Mouse (Mus musculus): ENCODE results near the gene Nudc. TPM values are rescaled to one million over a fixed set of nuclear protein-coding genes. Genes with fewer than 3 reads are reported as not detected.
"Not testable (repeated sequence)": the region's sequence is repeated elsewhere in the genome, so short reads cannot be mapped to it uniquely, and the experiment has no call there.

Gene Nudc
- polyA plus RNA-seq, 1 experiment: 84.2 TPM

GRCm38 (mm10) chr4:133536652-133537051, 9.1 kb downstream of the Nudc start:
- H3K4me1 ChIP-seq (ENCODE audit: control insufficient read depth, insufficient read depth, low read length): no peaks in the 10 kb centered on the region
- no peak overlapping the region for H3K4me3 ChIP-seq (ENCODE audit: insufficient read depth, low read length)
- no peak overlapping the region for H3K27ac ChIP-seq (ENCODE audit: insufficient read depth, low read length)
- TF ChIP-seq POLR2A (IDR thresholded peaks at IDR 0.05; ENCODE audit: low read depth, low read length): no peak
- no peak for TF ChIP-seq CTCF (IDR thresholded peaks at IDR 0.05; ENCODE audit: borderline replicate concordance, insufficient read depth, low read length)

GRCm38 (mm10) chr4:133536081-133536480, 9.7 kb downstream of the Nudc start:
- H3K4me3 ChIP-seq (ENCODE audit: insufficient read depth, low read length): no peak overlapping the region
- H3K4me1 ChIP-seq (ENCODE audit: control insufficient read depth, insufficient read depth, low read length): no peaks in the 10 kb centered on the region
- no peak for TF ChIP-seq POLR2A (IDR thresholded peaks at IDR 0.05; ENCODE audit: low read depth, low read length)
- TF ChIP-seq CTCF (IDR thresholded peaks at IDR 0.05; ENCODE audit: borderline replicate concordance, insufficient read depth, low read length): no peak
- H3K27ac ChIP-seq (ENCODE audit: insufficient read depth, low read length): no peak overlapping the region

DNA sequence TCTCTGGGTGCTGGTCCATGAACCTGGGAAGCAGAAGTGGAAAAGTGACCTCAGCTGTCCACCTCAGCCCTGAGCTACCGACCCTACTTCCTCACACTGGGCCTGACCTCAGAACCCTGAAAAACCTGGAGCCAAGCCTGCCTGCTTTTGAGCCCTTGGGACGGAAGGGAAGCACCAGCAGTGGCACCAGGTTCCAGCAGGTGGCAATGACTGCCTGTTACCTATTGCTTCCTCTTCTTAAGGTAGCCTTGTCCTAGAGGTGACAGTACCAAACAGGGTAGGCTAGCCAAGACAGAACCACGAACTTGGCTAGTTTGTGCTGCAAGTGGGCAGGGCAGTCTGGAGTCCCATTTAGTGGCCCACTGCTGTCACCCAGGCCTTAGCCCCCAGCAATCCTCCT, 13.0 kb downstream of the Nudc start:
- Histone ChIP-seq H3K4me3 (ENCODE audit: insufficient read depth, low read length) (no peak overlapping the region), H3K4me1 (ENCODE audit: control insufficient read depth, insufficient read depth, low read length) (no peaks in the 10 kb centered on the region), H3K27ac (ENCODE audit: insufficient read depth, low read length) (no peak overlapping the region)
- TF ChIP-seq CTCF (IDR thresholded peaks at IDR 0.05; ENCODE audit: borderline replicate concordance, insufficient read depth, low read length) (no peak), POLR2A (IDR thresholded peaks at IDR 0.05; ENCODE audit: low read depth, low read length) (no peak)

- H3K27ac ChIP-seq (ENCODE audit: insufficient read depth, low read length): no peak overlapping the region
- no peak overlapping the region for H3K4me3 ChIP-seq (ENCODE audit: insufficient read depth, low read length)
- no peak for TF ChIP-seq CTCF (IDR thresholded peaks at IDR 0.05; ENCODE audit: borderline replicate concordance, insufficient read depth, low read length)
- no peak for TF ChIP-seq POLR2A (IDR thresholded peaks at IDR 0.05; ENCODE audit: low read depth, low read length)
- H3K4me1 ChIP-seq (ENCODE audit: control insufficient read depth, insufficient read depth, low read length): no peaks in the 10 kb centered on the region
These were observed 18.0 kb downstream of the Nudc start for GRCm38 (mm10) chr4:133527788-133528187.

DNA sequence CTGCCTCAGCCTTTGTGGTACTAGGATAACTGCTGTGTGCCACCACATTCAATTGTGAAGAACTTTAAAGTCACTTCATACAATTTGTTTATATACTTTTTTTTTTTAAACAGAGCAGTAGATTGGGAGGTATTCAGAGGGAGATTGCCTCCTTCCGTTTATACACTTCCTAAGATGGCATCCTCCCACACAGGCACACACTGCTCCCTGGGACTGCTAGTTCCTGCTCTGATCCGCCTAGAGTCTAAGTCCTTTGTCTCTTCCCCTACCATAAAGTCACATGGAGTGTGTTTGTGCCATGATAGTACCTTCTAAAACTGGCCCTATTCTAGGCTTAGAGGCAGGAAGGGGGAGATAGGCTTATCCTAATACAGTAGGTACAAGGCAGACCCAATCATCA, 24.3 kb downstream of the Nudc start:
- TF ChIP-seq POLR2A (IDR thresholded peaks at IDR 0.05; ENCODE audit: low read depth, low read length): no peak
- TF ChIP-seq CTCF (IDR thresholded peaks at IDR 0.05; ENCODE audit: borderline replicate concordance, insufficient read depth, low read length): no peak
- Histone ChIP-seq H3K4me3 (ENCODE audit: insufficient read depth, low read length) (no peak overlapping the region), H3K4me1 (ENCODE audit: control insufficient read depth, insufficient read depth, low read length) (no peaks in the 10 kb centered on the region), H3K27ac (ENCODE audit: insufficient read depth, low read length) (no peak overlapping the region)

DNA sequence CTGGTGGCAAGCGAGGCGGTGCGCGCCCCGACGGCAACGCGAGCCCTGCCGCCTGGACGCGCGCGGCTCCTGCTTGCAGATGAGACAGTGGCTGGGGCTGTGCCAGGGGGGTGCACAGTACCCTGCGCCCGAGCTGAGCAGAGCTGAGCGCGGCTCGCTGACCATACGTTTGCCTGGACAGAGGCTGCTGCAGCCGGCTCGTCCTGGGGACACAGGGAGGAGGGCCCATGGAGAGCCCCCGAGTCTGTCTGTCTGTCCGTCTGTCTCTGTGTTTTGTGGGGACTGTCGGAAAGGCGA, 26.5 kb downstream of the Nudc start:
- H3K4me3 ChIP-seq (ENCODE audit: insufficient read depth, low read length): no peak overlapping the region
- TF ChIP-seq CTCF (IDR thresholded peaks at IDR 0.05; ENCODE audit: borderline replicate concordance, insufficient read depth, low read length): no peak
- no peak for TF ChIP-seq POLR2A (IDR thresholded peaks at IDR 0.05; ENCODE audit: low read depth, low read length)

DNA sequence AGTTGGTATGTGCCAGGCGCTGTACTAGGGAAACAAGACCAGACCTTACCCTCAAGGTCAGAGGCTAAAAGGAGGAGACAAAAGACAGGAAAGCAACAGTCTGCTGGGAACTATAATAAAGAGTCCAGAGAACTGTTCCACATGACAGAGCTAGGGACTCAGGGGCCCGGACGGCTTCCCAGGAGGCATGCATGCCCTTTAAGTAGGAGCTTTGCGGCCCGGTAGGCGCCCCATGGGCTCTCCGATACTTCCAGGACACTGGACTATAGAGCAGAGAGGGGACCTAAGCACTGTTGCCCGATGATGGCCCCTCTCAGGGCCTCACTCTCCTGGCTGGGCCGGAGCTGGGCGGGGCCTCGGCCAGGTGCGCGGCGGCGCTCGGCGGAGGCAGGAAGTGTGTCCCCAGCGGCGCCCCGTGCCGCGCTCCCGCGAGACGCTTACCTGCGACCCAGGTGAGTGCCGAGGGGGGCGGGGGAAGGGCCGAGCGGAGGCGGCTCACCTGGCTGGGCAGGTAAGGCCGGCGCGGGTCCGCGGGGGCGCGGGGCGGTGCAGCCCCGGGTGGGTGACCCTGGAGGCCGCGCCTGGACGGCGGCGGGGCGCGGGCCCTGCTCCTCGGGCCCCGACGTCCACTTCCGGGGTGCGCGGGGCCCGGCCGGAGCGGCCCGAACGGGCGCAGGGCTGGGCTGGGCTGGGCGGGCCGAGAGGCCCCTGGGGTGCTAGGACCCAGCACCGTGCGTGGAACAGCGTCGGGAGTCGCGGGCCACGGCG, 27.0 kb downstream of the Nudc start, which contains the start of gene Kdf1:
Kdf1 (plus strand) TSS at position 363 of the 768 bp plus-strand sequence.
- H3K4me3 ChIP-seq (ENCODE audit: insufficient read depth, low read length): no peak within 1 kb of the TSS
- TF ChIP-seq POLR2A (IDR thresholded peaks at IDR 0.05; ENCODE audit: low read depth, low read length): no peak
- no peak for TF ChIP-seq CTCF (IDR thresholded peaks at IDR 0.05; ENCODE audit: borderline replicate concordance, insufficient read depth, low read length)
- H3K27ac ChIP-seq (ENCODE audit: insufficient read depth, low read length): no peak within 1 kb of the TSS
- no peaks in the 10 kb centered on the region for H3K4me1 ChIP-seq (ENCODE audit: control insufficient read depth, insufficient read depth, low read length)

More for the DNA sequence above, 26.5 kb downstream of the Nudc start:
- Histone ChIP-seq H3K4me1 (ENCODE audit: control insufficient read depth, insufficient read depth, low read length) (no peaks in the 10 kb centered on the region), H3K27ac (ENCODE audit: insufficient read depth, low read length) (no peak overlapping the region)

DNA sequence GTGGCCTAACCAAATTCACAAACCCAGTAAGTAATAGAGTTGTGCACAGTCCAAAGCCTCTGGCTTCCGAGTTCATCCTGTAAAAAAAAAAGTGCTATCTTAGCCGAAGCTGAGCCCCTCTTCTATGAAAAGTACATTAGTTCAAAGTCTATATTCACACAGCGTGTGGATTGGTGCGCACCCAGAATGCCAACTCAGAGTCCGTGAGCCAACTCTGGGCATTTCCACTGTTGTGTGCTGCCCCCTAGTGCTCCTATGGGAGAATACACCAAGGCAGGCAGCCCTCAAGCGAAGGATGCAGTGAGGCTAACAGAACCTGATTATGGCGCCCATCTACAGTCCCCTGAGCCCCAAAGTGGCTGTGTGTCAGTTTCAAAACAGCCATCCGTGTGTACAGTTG, 32.8 kb downstream of the Nudc start:
- peak; percentile 87; the same call in 1 of the 2 replicates for TF ChIP-seq CTCF (IDR thresholded peaks at IDR 0.05; ENCODE audit: borderline replicate concordance, insufficient read depth, low read length)
- TF ChIP-seq POLR2A (IDR thresholded peaks at IDR 0.05; ENCODE audit: low read depth, low read length): no peak
- Histone ChIP-seq H3K4me3 (ENCODE audit: insufficient read depth, low read length) (no peak overlapping the region), H3K4me1 (ENCODE audit: control insufficient read depth, insufficient read depth, low read length) (no peaks in the 10 kb centered on the region), H3K27ac (ENCODE audit: insufficient read depth, low read length) (no peak overlapping the region)

DNA sequence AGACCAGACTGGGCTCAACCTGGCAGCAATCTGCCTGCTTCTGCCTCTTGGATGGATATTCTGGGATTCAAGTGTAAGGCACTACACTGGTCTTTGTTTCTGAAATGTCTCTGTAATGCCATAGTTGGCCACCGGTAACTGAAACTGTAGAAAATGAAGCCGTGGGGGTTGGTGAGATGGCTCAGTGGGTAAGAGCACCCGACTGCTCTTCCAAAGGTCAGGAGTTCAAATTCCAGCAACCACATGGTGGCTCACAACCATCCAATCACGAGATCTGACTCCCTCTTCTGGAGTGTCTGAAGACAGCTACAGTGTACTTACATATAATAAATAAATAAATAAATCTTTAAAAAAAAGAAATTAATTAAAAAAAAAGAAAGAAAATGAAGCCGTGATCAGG, 33.3 kb downstream of the Nudc start:
- H3K4me1 ChIP-seq (ENCODE audit: control insufficient read depth, insufficient read depth, low read length); H3K27ac ChIP-seq (ENCODE audit: insufficient read depth, low read length); H3K4me3 ChIP-seq (ENCODE audit: insufficient read depth, low read length): not testable (repeated sequence)

GRCm38 (mm10) chr4:133511050-133511449, 34.7 kb downstream of the Nudc start:
- no peak for TF ChIP-seq POLR2A (IDR thresholded peaks at IDR 0.05; ENCODE audit: low read depth, low read length)
- TF ChIP-seq CTCF (IDR thresholded peaks at IDR 0.05; ENCODE audit: borderline replicate concordance, insufficient read depth, low read length): no peak

More at GRCm38 (mm10) chr4:133511050-133511449, 34.7 kb downstream of the Nudc start:
- Histone ChIP-seq H3K4me3 (ENCODE audit: insufficient read depth, low read length) (no peak overlapping the region), H3K4me1 (ENCODE audit: control insufficient read depth, insufficient read depth, low read length) (no peaks in the 10 kb centered on the region), H3K27ac (ENCODE audit: insufficient read depth, low read length) (no peak overlapping the region)
